Mouse (Mus musculus): Measurements from ENCODE around the gene Ptbp3.

- TF ChIP-seq GATA1 (IDR thresholded peaks at IDR 0.05; ENCODE audit: low read length) (no peak), TAL1 (IDR thresholded peaks at IDR 0.05; ENCODE audit: low read length) (no peak)
Observed at GRCm38 (mm10) chr4:59548011-59548559, 1.1 kb downstream of the Ptbp3 start.

Measured in erythroblast, embryonic 14.5 days (primary cell).